Mouse (Mus musculus): ENCODE measurements at regions not wholly inside any gene's neighbourhood (a gene's known extent, or its start where the extent isn't known, plus 50 kb on each side); places are given as distances from the start of the nearest gene placed in this dataset.
A peak's percentile ranks its signal among the peaks of the same experiment; 100 is the strongest.

- no peak for DNase-seq (ENCODE audit: low spot score in 2 of 2)
Measured at GRCm38 (mm10) chr19:37754024-37754423, 56.4 kb downstream of the Cyp26a1 start.

DNA sequence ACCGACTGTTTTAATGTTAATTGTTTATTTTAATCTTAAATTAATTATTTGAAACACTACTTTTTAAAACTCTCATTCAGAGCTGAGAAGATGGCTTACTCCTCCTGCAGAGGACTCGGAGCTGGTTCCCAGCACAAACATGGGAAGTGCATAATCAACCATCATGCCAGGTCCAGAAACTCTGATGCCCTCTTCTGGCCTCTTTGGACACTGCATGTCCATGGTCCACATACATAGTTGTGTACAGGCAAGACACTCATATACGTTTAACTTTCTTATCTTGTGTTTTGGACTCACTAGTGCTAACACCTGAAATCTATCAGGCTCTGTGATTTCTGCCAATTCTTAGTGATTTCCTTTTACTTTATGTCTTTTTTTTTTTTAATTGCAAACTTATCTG is 57.8 kb downstream of the Cyp26a1 start:
- DNase-seq (ENCODE audit: low spot score in 2 of 2): no peak

GRCm38 (mm10) chr19:37769376-37769775 is 71.8 kb downstream of the Cyp26a1 start:
- no peak for DNase-seq (ENCODE audit: low spot score in 2 of 2)

GRCm38 (mm10) chr19:37771956-37772355 is 74.4 kb downstream of the Cyp26a1 start:
- no peak for DNase-seq (ENCODE audit: low spot score in 2 of 2)

DNA sequence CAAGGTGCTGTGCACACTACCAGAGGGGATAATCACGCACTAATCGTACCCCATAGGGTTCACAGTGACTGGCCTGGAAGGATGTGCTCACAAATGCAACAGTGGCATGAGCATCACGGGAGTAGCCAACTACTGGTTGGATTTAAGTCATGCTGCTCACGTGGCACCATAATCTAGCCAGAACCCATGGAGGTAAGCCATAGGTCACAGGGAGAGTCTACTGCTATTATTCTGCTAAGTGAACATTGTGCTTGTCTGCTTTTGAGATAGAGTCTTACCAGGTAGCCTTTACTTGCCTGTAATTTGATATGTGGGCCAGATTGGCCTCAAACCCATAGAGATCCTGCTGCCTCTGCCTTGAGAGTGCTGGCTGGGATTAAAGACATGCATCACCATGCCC is 77.0 kb downstream of the Cyp26a1 start:
- no peak for DNase-seq (ENCODE audit: low spot score in 2 of 2)

DNA sequence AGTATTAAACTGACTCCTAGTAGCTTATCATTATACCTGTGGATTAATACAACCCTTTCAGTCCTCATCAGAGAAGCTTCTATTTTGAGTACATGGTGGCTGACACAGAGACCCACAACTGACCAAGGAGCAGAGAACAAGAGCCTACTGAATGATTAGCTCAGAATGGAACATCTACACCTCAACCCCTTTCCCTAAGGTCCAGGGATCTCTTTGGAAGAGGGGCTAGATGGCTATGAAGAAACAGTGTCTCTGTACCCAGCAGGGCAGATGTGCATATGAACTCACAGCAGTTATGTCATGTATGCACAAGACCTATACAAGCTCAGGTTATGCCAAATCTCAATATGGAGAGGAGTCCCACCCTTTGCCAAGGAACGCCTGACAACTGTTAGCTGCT is 77.4 kb downstream of the Cyp26a1 start:
- no peak for DNase-seq (ENCODE audit: low spot score in 2 of 2)

DNA sequence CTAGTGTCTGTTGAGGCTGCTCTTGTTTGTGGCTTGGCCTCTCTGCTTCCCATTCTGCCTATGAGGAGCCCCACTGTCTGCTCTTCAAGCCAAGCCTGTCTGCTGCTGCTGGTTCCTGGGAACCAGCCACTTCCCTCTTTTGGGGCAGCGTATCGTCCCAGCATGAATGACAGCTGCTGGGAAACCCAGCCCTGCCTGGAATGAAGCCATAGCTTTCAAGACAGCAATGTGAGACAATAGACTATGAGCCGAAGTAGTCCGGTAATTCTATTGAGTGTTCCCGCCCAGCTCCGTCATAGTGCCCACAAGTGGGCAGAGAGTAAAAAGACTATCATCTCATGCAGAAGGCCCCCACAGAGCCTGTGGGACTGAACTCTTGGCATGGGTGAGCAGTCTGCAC is 80.4 kb downstream of the Cyp26a1 start:
- no peak for DNase-seq (ENCODE audit: low spot score in 2 of 2)

GRCm38 (mm10) chr19:37778568-37778967 is 81.0 kb downstream of the Cyp26a1 start:
- DNase-seq (ENCODE audit: low spot score in 2 of 2): no peak

GRCm38 (mm10) chr19:37788540-37788939 is 90.9 kb downstream of the Cyp26a1 start:
- DNase-seq (ENCODE audit: low spot score in 2 of 2): no peak

DNA sequence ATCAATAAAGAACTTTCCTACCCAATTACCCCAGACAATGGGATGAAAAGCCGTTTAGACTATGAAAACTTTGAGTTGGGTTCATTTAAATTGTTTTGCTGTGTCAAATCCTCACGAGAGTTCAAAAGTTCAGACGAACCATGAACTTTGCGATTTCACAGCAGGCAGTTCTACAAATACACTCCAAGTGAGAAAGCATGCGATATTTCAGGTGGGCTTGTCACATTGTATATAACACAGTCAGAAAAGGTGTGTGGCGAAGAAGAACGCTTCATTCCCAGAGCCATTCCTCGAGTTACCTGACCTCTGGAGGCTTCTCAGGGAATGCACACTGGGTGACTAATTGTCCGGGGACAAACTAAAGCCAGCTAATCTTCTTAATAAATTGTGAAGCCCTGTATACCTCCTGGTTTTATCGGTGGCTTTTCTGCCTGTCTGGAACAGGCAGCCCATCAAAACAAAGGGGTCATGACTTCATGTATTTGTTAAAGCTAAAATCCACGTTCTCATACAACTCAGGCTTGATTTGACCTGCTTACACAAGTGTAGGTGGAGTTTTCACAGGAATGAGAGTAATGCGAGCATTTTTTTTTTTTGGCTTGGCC is 92.1 kb downstream of the Cyp26a1 start:
- DNase-seq (ENCODE audit: low spot score in 2 of 2): no peak

DNA sequence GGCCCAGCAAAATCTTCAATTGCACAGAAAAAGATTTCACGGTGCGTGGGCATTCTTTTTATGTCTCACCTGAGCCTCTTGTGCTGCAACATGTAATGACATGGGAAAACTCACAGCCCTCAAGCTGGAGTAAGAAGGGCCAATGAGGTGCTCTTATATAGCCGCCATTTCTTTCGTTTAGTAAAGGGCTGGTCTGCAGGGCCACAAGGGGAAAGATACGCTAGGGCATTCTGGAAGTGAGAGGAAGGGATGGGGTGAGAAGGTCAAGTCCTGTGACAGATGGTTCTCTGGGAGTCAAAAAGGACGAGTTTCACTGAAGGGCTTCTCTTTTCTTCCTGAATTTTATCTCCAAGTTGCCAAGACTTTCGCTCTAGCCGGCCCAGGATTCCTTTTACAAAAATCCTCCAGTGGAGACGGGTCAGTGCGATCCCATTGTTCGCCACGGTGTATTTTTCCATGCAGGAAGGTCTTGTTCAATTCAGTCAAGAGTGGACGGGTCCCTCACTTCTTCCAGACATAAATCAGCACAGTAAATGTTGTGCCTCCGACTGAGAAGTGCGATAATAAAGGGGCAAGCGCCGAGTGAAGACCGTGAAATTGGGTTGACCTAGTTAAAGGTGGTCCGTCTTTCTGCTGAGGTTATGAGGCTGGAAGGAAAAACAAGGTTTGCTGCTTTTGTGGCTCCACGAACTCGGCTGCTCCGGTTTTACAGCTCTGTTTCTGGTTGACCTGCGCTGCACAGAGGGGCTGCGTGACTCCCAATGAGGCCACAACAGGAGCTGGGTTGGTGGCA is 92.9 kb downstream of the Cyp26a1 start:
- no peak for DNase-seq (ENCODE audit: low spot score in 2 of 2)

GRCm38 (mm10) chr19:37793176-37793575 is 95.6 kb downstream of the Cyp26a1 start:
- no peak for DNase-seq (ENCODE audit: low spot score in 2 of 2)

GRCm38 (mm10) chr19:37795552-37796343 is 98.2 kb downstream of the Cyp26a1 start:
- DNase-seq (ENCODE audit: low spot score in 2 of 2): no peak

DNA sequence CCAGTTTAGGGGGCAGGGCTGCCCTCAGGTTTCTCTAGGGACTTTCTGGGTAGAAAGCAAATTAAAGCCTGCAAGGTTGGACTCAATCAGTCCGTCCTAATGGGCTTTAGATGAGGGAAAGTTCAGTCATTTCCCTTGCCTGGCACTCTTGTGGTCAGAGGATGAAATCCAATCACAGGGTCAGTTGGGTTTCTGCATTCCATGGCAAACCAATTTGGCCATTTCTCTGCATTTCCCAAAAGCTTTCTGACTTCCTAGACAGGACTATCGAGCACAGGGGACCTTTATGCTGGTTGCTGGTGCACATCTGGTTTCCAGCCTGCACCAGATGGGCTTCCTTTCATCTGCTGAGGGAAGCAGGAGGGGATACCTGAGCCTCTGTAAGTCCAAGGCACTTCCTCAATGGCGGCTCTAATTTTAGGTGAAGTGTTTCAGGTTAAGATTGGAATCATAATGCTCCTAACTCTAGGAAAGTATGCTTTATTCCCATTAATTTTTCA is 102.6 kb downstream of the Cyp26a1 start:
- DNase-seq (ENCODE audit: low spot score in 2 of 2): no peak

GRCm38 (mm10) chr19:37809666-37810065 is 112.1 kb downstream of the Cyp26a1 start:
- DNase-seq (ENCODE audit: low spot score in 2 of 2): no peak

GRCm38 (mm10) chr19:37814089-37815073 is 116.8 kb downstream of the Cyp26a1 start:
- DNase-seq (ENCODE audit: low spot score in 2 of 2): peak; percentile 11 to 40

- no peak for DNase-seq (ENCODE audit: low spot score in 2 of 2)
Measured at GRCm38 (mm10) chr19:37815627-37816026, 118.0 kb downstream of the Cyp26a1 start.

GRCm38 (mm10) chr19:37821243-37821642 is 123.6 kb downstream of the Cyp26a1 start:
- no peak for DNase-seq (ENCODE audit: low spot score in 2 of 2)

GRCm38 (mm10) chr19:37821671-37822190 is 124.1 kb downstream of the Cyp26a1 start:
- DNase-seq (ENCODE audit: low spot score in 2 of 2): no peak

- DNase-seq (ENCODE audit: low spot score in 2 of 2): no peak
Measured at GRCm38 (mm10) chr19:37824155-37824554, 126.6 kb downstream of the Cyp26a1 start.

GRCm38 (mm10) chr19:37831406-37831805 is 133.8 kb downstream of the Cyp26a1 start:
- no peak for DNase-seq (ENCODE audit: low spot score in 2 of 2)

All from natural killer cell, adult 2 months (primary cell).